Mouse (Mus musculus) hindbrain, embryonic 11.5 days (tissue): ENCODE data around the gene Acox2. TPM values are rescaled to one million over a fixed set of nuclear protein-coding genes. Genes with fewer than 3 reads are reported as not detected.

Experiments
- ATAC-seq: fragments of 200-750 bp; cut with Nextera tagmentation; 2 replicates; pipeline ENCODE4 v1.8.0; 2017; ENCODE audit warnings: mild to moderate bottlenecking, moderate TSS enrichment, moderate library complexity; ENCODE audit not compliant: low FRiP score
- DNase-seq: peaks from one replicate; pipeline ENCODE4 v3.0.0-alpha.2; 2015; ENCODE audit warnings: low spot score
- H3K27ac ChIP-seq: fragments of 300-500 bp; sonication (generic); 2 replicates; pipeline ENCODE4 v1.5.1; 2014; ENCODE audit warnings: mild to moderate bottlenecking, low read depth, low read length
- H3K27me3 ChIP-seq: fragments of 300-500 bp; sonication (generic); 2 replicates; pipeline ENCODE4 v1.6.1; 2014; ENCODE audit warnings: mild to moderate bottlenecking, low read length, moderate library complexity, mixed read lengths; ENCODE audit not compliant: control insufficient read depth, insufficient read depth
- H3K36me3 ChIP-seq: fragments of 300-500 bp; sonication (generic); 2 replicates; pipeline ENCODE4 v1.6.1; 2014; ENCODE audit warnings: mild to moderate bottlenecking, low read length, moderate library complexity, mixed read lengths; ENCODE audit not compliant: control insufficient read depth, insufficient read depth
- H3K4me1 ChIP-seq: fragments of 300-500 bp; sonication (generic); replicated peaks from 2 replicates; pipeline ENCODE4 v1.6.1; 2014; ENCODE audit warnings: low read length, mixed read lengths; ENCODE audit not compliant: control insufficient read depth, insufficient read depth
- H3K4me2 ChIP-seq: fragments of 300-500 bp; sonication (generic); replicated peaks from 2 replicates; pipeline ENCODE4 v1.6.1; 2014; ENCODE audit warnings: mild to moderate bottlenecking, low read depth, low read length
- H3K4me3 ChIP-seq: fragments of 300-500 bp; sonication (generic); 2 replicates; pipeline ENCODE4 v1.5.1; 2014; ENCODE audit warnings: low read depth, low read length
- H3K9ac ChIP-seq: fragments of 300-500 bp; sonication (generic); 2 replicates; pipeline ENCODE4 v1.6.1; 2014; ENCODE audit warnings: low read depth, low read length
- H3K9me3 ChIP-seq: fragments of 300-500 bp; sonication (generic); 2 replicates; pipeline ENCODE4 v1.6.1; 2016; ENCODE audit warnings: low read length; ENCODE audit not compliant: control insufficient read depth
- WGBS: fragments of 180-500 bp; shearing (Covaris S2); extraction: QIAGEN DNeasy Blood & Tissue Kit; methylation state at CpG from one replicate; pipeline ENCODE4 v1.1.7; 2014; 5-methylcytosine and 5-hydroxymethylcytosine counted together
- polyA plus RNA-seq: library from polyadenylated mRNA; unstranded; fragments of >200 nt; fragmentation: Nextera tagmentation; extraction: Ambion mirVana; gene quantifications from 2 replicates; pipeline ENCODE4 v1.2.1, GENCODE M21; 2014

The Acox2 gene
- polyA plus RNA-seq, 1 experiment from 2014 or later, result 0.29 TPM

DNA sequence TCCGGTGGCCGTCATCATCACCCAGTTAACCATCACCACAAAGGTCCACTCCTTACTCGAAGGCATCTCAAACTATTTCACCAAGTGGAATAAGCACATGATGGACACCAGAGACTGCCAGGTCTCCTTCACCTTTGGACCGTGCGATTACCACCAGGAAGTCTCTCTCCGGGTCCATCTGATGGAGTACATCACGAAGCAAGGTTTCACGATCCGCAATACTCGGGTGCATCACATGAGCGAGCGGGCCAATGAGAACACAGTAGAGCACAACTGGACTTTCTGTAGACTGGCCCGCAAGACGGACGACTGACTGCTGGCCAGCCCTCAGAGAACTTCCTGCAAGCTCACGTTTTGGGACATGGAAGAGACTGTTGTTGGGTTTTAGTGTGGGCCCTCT is 36.6 kb downstream of the Acox2 start:
- Histone ChIP-seq H3K4me2 (no peak overlapping the region), H3K36me3 (no peaks in the 10 kb centered on the region), H3K4me3 (no peak overlapping the region), H3K27ac (no peak overlapping the region), H3K9ac (no peak overlapping the region), H3K4me1 (no peaks in the 10 kb centered on the region), H3K9me3 (no peaks in the 10 kb centered on the region), H3K27me3 (no peaks in the 10 kb centered on the region)
- 94% methylated on average over 16 of the region's 16 CpGs for WGBS
- ATAC-seq, result no peak
- DNase-seq, result no peak

- 90% methylated on average over 2 of the region's 2 CpGs for WGBS
Measured at GRCm38 (mm10) chr14:8220912-8221311, 38.2 kb downstream of the Acox2 start.

DNA sequence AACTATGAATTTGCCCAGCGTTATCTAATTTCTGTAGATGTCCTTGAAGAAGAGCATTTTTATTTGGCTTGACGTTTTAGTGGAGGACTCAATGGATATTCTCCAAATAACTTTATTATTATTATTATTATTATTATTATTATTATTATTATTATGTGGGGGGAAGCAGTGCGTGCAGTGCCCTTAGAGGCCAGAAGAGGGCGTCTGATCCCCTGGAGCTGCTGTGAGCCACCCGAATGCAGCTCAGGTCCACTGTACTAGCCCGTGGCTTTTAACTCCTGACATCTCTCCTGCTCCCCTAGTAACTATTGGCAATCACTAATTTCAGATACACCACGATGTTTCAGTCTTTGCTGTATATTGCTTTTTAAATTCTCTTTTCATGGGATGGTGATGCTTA is 38.8 kb downstream of the Acox2 start:
- ATAC-seq (no peak), DNase-seq (peak; percentile 19)
- H3K4me3 ChIP-seq, result no peak overlapping the region
- no peak overlapping the region for H3K4me2 ChIP-seq
- peaks cover 12% of the 10 kb centered on the region; the same call in 1 of the 2 replicates for H3K27me3 ChIP-seq
- 60% methylated on average over 7 of the region's 7 CpGs for WGBS
- H3K4me1 ChIP-seq, result no peaks in the 10 kb centered on the region
- H3K36me3 ChIP-seq, result no peaks in the 10 kb centered on the region
- H3K9ac ChIP-seq, result no peak overlapping the region
- no peak overlapping the region for H3K27ac ChIP-seq
- no peaks in the 10 kb centered on the region for H3K9me3 ChIP-seq

More at GRCm38 (mm10) chr14:8220912-8221311, 38.2 kb downstream of the Acox2 start:
- H3K4me1 ChIP-seq, result no peaks in the 10 kb centered on the region
- H3K9ac ChIP-seq, result no peak overlapping the region
- peaks cover 10% of the 10 kb centered on the region; the same call in 1 of the 2 replicates for H3K27me3 ChIP-seq
- no peak overlapping the region for H3K4me2 ChIP-seq
- ATAC-seq (no peak), DNase-seq (no peak)
- H3K4me3 ChIP-seq, result no peak overlapping the region
- no peaks in the 10 kb centered on the region for H3K36me3 ChIP-seq
- no peaks in the 10 kb centered on the region for H3K9me3 ChIP-seq
- H3K27ac ChIP-seq, result no peak overlapping the region

DNA sequence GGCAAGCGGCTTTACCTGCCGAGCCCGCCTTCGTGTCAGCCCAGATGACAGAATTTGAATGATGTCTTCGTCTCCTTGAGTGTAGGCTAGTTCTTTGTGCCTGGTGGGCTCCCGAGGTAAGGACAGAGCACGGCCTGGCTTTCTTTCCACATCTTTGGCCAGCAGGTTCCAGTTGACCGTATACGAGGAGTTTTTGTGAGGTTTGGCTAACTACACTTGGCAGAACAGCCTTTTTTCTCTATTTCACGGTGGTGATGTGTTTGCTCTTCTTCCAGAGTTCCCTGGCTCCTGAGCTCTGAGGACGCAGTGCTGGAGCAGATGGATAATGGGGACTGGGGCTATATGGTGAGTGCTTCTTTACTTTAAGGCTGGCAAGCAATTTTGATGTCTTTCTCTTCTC is 39.3 kb downstream of the Acox2 start:
- H3K4me1 ChIP-seq, result no peaks in the 10 kb centered on the region
- DNase-seq (peak; percentile 6), ATAC-seq (no peak)
- no peak overlapping the region for H3K9ac ChIP-seq
- no peaks in the 10 kb centered on the region for H3K9me3 ChIP-seq
- H3K4me2 ChIP-seq, result no peak overlapping the region
- H3K27me3 ChIP-seq, result peaks cover 12% of the 10 kb centered on the region; the same call in 1 of the 2 replicates
- no peaks in the 10 kb centered on the region for H3K36me3 ChIP-seq
- 39% methylated on average over 11 of the region's 11 CpGs for WGBS
- no peak overlapping the region for H3K27ac ChIP-seq
- no peak overlapping the region for H3K4me3 ChIP-seq

- no peak overlapping the region for H3K9ac ChIP-seq
- no peaks in the 10 kb centered on the region for H3K9me3 ChIP-seq
- H3K36me3 ChIP-seq, result no peaks in the 10 kb centered on the region
- WGBS, result 3% methylated on average over 10 of the region's 10 CpGs
- no peak overlapping the region for H3K4me3 ChIP-seq
- H3K27ac ChIP-seq, result no peak overlapping the region
- DNase-seq (peak; percentile 46), ATAC-seq (no peak)
- no peak overlapping the region for H3K4me2 ChIP-seq
- H3K27me3 ChIP-seq, result peaks cover 12% of the 10 kb centered on the region; the same call in 1 of the 2 replicates
- no peaks in the 10 kb centered on the region for H3K4me1 ChIP-seq
Measured at GRCm38 (mm10) chr14:8218730-8219380, 40.3 kb downstream of the Acox2 start.

DNA sequence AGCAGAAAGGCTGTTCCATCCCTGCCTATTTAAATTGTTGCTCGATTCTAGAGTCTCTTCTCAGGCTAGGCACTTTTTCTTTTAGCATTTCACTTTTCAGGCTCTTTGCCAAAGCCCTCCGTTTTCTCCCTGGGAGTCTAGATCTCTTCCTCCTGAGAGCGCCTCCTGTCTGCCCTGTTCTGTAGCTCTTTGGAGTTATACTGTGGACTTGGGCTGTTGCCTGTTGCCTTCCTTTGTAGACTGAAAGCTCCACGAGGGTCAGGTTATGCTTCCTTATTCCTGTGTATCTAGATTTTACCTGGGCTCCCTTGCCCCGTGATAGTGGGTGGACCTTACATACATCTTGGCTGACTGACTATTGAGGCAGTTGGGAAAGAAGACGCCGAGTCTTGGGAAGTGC is 40.9 kb downstream of the Acox2 start:
- Histone ChIP-seq H3K9ac (no peak overlapping the region), H3K4me2 (no peak overlapping the region), H3K4me3 (no peak overlapping the region), H3K36me3 (no peaks in the 10 kb centered on the region), H3K4me1 (no peaks in the 10 kb centered on the region), H3K27ac (no peak overlapping the region), H3K27me3 (peaks cover 12% of the 10 kb centered on the region; the same call in 1 of the 2 replicates), H3K9me3 (no peaks in the 10 kb centered on the region)
- no peak for ATAC-seq
- 44% methylated on average over 7 of the region's 7 CpGs for WGBS
- no peak for DNase-seq

GRCm38 (mm10) chr14:8216100-8216499 is 43.1 kb downstream of the Acox2 start:
- WGBS, result 69% methylated on average over 5 of the region's 5 CpGs
- no peak overlapping the region for H3K9ac ChIP-seq
- H3K27ac ChIP-seq, result no peak overlapping the region
- no peaks in the 10 kb centered on the region for H3K9me3 ChIP-seq
- H3K4me2 ChIP-seq, result no peak overlapping the region
- ATAC-seq, result no peak
- DNase-seq, result peak; percentile 6
- no peaks in the 10 kb centered on the region for H3K4me1 ChIP-seq
- H3K4me3 ChIP-seq, result no peak overlapping the region
- H3K27me3 ChIP-seq, result peaks cover 12% of the 10 kb centered on the region; the same call in 1 of the 2 replicates
- H3K36me3 ChIP-seq, result no peaks in the 10 kb centered on the region

GRCm38 (mm10) chr14:8215208-8215778 is 43.9 kb downstream of the Acox2 start:
- H3K9ac ChIP-seq, result no peak overlapping the region
- DNase-seq, result peak; percentile 31

More at GRCm38 (mm10) chr14:8215208-8215778, 43.9 kb downstream of the Acox2 start:
- Histone ChIP-seq H3K27ac (no peak overlapping the region), H3K4me2 (peak overlapping the region; percentile 67), H3K4me3 (peak overlapping the region; percentile 56), H3K27me3 (peaks cover 12% of the 10 kb centered on the region; the same call in 1 of the 2 replicates), H3K9me3 (no peaks in the 10 kb centered on the region), H3K36me3 (no peaks in the 10 kb centered on the region), H3K4me1 (no peaks in the 10 kb centered on the region)
- 13% methylated on average over 21 of the region's 21 CpGs for WGBS
- no peak for ATAC-seq
